Mouse (Mus musculus) yolk sac, embryonic 10.5 days (tissue): ENCODE measurements around the gene Pde4dip.

Experiments
- DNase-seq: peaks from one replicate; pipeline ENCODE4 v3.0.0-alpha.2; 2017; ENCODE audit warnings: low spot score

Gene Pde4dip

DNA sequence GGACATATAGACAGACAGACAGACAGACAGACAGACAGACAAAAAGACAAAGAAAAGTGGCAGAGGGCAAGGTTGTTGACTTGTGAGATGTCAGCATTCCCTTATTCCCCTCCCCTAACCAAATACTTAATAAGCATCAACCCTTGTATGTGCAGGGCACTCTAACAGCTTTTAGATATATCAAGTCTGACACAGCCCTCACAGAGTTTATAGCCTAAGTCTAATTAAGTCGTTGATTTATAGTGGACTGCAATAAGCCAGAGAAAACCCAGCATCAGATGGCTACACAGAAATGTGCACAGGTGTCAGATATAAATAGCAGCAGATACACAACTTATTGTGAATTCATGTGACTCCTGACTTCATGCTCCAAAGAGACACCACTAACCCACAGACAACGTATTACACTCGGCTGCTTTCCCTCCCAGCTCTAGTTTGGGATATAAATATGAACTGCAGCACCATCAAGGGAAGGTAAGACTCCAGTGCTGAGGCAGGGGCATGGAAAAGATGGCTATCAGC is 87.3 kb downstream of the Pde4dip start:
- DNase-seq = no peak

DNA sequence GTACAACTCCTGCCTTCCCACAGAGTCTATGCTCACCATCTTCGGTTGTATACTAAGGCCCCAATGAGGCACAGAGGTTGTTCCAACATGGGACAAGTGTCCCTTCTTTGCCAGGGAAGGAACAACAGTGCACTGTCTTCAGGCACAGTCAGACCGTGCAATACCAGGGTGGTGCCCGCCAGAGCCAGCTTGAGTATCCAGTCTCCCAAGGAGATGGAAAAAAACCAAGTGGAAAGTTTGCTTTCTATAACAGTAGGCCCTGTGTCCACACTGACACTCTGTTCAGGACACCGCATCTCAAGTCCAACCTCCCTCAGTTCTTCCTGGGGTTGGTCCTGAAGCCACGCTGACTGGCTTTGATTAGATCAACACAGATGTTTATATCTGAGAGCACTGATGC is 87.8 kb downstream of the Pde4dip start:
- no peak for DNase-seq

DNA sequence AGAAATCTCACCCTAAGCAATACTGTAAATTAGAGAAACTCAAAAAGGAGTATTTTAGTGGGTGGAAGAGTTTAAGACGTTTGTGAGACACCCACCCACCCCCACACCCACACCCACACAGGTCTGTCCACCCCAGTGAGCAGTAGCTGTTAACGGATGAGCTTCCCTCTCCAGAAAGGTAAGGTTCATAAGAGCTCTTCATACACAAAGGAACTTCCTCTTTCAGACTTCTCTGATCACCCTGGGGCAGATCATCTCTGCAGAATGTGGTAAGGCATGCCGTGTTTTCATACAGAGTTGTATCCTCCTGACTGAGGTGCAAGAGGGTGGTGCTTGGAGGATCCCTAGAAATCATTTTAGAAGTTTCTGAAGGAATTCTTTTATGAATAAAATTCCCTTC is 88.5 kb downstream of the Pde4dip start:
- no peak for DNase-seq

DNA sequence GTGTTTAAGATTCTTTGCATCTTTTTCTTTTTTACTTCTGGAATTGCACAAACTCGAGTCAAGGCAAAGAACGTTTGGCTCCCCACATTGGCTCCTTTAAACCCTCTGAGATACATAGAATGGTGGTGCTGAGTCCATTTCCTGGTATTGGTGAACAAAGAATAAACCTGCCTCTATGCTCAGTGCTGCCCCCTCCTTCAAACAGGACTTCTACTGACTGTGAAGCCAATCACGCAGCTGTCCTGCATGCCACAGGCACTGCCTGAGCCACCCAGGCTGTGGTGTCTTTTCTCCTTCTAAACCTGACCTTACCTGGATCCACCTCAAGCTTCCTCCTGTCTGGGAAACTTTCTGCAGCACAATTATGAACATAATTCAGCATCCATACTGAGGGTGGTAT is 89.2 kb downstream of the Pde4dip start:
- DNase-seq = no peak

DNA sequence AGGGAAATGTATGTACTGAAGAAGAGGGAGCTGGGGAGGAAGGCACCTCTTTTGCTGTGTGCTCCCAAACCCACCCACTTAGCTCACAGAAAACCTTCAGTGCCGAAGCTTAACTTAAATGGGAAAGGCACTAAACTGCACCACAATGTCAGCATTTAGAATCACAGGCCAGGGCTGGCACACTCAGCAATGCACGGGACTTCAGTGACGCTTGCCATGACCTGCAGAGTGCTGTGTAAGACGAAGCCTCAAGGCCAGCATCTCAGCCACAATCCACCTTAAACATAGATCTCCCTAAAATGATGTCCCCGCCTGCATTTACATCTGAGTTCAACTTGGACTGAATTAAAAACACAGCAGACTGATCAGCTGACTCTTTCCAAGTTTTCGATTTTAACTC is 91.1 kb downstream of the Pde4dip start:
- no peak for DNase-seq

DNA sequence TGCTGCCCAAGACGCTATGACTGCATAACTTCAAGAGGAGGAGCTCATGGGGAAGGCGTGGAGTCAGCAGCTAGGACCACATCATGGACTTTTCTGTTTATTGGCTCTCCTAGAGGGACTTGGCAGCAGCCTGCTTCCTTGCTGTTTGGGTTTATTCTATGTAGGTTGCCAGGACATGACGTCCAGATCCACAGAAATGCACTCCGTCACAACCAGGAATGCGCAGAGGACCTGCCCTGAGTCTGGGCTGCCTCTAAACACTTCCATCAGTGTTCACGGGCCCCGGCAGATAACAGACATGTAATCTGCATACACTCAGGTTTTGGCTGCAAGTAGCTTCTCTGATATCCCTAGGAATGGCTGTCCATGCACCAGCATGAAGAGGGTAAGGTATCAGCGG is 94.5 kb downstream of the Pde4dip start:
- no peak for DNase-seq

DNA sequence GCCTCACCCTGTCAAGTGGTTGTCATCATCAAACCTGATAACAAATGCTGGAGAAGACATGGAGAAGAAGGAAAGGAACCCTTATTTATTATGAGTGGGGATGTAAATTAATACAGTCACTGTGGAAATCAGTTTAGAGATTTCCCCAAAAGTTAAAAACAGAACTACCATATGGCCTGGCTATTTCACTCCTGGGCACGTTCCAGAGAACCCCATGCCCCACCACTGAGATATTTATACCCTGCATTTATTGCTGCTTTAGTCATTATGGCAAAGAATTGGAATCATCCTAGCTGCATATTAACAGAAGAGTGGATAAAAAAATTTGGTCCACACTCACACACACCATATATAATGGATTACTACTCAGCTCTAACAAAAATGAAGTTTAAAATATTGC is 98.4 kb downstream of the Pde4dip start:
- DNase-seq = no peak

DNA sequence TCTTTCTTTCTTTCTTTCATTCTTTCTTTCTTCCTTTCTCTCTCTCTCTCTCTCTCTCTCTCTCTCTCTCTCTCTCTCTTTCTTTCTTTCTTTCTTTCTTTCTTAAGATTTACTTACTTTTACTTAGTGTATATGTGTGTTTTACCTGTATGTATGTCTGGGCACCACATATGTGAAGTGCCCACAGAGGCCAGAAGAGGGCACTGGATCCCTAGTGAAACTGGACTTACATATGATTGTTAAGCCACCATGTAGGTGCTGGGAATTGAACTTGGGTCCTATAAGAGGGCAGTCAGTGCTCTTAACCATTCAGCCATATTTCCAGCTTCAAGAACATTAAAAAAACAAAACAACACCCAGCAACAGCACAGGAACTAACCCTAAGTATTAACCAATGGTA is 99.2 kb downstream of the Pde4dip start:
- no peak for DNase-seq

DNA sequence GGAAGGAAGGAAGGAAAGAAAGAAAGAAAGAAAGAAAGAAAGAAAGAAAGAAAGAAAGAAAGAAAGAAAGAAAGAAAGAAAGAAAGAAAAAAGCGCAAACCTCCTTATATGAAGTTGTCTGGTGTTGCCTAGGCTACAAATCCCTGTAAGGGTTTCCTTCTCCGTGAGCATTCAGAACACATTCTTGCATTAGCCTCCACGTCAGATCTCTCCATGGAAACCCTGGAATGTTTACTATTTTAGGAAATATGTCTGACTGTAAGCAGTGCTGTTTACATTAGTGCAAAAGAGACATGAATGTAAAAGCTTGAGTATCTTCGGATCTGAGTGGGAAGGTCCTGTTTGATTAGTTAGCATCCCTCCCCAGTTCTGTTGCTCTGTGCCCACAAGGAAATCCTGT is 112.3 kb downstream of the Pde4dip start:
- DNase-seq = no peak

DNA sequence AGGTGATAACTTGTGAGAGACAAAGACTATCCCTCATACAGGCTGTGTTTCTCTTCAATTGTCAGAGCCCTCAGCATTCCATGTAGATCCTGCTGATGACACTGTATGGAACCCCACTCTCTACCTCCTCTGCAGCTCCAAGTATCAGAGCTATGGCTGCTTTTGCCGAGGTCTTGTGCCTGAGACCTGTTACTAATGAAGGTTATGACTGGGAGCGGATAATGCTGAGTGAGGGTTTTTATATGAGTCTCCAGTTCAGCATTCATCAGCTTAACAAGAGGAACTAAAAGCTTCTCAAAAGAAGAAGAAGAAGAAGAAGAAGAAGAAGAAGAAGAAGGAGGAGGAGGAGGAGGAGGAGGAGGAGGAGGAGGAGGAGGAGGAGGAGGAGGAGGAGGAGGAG is 112.8 kb downstream of the Pde4dip start:
- no peak for DNase-seq

DNA sequence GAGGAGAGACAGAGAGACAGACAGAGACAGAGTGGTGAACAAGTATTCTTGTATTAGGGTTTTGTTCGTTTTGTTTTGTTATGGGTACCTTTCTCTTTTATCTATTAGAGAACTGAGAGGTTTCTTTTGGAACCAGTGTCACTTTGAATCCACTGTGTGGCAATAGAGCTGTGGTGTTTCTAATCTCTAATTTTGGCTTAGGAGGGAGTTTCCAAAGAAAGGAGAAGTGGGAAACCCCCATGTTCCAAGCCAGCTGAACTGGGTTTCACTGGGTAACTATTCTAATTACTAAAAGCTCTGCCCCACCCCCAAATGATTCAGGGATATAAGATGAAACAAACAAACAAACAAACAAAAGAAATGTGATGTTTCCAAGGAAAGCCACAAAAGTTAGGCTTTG is 113.6 kb downstream of the Pde4dip start:
- no peak for DNase-seq

DNA sequence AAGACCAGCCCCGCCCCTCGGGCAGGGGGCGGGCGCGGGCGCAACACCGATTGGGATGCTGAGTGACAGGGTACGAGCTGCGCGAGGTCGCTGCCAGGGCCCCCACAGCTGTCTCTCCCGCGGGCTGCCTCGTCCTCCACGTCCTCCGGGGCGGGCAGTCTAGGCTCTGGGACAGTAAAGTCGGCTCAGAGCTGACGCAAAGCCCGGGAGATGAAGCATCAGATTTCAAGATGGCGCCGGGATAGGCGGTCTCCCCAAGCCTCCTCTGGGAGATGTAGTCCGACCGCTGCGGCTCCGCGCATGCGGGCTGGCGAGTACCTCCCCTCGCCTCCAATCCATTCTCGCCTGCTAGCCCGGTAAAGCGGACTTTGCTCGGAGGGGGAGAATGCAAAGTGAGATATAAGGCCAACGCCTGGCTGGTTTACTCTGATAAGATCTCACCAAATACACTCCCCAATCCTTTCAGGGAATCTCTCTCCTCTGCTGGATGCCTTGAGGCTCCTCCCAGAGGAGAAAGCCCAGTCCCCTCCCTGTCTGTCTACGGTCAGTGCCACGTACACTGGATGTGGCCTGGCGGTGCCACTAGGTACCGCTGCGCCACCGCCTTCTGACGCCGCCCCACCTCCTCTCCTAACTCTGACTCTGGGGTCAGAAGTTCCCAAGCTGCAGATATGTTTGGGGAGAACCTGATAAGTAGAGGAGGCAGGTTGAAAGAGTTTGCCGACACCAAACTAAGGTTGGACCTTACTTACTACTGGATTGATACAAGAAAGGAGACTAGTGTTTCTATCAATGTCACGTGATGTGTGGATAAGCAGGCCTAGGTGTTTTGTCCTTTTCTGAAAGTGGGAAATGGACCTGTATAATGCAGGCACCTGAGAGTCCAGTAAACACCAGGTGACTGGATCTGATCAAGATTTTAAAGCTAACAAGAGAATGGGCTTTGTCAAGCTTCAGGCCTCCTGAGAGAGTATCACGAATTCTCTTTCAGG is 120.4 kb downstream of the Pde4dip start:
- peak; percentile 98 for DNase-seq

DNA sequence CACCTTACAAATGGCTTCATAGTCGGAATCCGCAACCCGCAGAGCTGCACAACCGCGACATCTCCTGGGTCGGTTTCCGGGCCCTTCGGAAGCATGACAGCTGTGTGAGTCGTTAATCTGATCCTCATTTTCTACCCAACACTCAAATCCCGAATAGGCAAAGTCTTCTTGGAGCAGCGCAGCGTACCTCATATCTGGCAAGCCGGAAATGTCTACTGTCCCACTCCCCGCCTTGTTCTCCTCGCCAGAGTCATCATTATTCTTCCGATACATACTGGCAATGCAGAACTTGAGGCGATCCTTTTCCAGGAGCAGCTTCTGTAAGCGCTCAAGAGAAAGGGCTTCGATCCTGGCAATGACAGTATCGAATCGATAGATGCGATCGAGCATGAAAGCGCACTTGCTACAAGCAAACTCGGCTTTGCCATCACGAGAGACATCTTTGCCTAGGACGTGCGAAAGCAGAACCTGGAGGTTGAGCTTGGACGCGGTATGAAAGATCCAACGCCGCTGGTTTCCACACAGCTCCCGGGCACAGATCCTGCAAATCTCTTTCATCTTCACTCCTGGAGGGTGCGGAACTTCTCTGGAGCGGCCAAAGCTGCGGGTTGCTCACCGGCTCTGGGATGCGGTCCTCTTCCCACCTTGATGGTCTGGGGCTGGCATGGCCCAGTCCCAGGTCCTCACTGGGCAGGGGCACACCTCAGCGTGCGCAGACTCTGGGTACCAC is 121.3 kb downstream of the Pde4dip start:
- DNase-seq = no peak

DNA sequence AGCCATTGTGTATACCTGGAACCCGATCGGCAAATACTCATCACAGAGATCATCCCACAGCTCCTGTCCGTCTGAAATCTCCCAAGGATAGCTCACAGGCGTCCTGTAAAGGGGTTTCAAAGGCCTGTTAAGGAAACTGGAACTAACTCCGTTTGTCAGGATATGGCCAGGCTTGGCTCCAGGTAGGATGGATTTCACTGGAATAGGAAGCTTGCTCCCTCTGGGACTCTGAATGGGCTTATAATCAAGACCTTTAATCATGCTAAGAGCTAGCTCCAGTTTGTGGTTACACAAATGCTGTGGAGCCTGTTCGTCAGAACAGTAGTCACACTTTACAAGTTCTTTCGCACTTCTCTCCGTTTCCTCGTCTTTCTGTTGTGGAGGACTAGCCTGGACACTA is 122.0 kb downstream of the Pde4dip start:
- DNase-seq = no peak

DNA sequence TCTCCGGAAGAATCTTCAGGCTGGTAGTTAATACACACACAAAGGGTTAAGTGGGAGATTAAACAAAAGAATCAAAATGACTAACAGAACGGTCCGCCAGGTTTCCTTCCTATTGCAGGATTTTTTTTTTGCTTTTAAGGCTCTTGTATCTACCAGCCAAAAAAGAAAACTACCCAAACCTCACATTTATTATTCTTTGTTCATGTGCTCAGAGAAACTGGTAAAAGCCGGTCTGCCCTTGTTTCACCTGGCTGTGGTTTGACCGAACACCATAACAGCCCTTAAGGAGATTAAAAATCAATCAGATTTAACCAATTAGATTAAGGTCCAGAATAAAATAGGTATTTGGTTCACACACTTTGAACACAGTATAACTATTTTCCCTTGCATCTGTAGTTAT is 124.4 kb downstream of the Pde4dip start:
- no peak for DNase-seq

DNA sequence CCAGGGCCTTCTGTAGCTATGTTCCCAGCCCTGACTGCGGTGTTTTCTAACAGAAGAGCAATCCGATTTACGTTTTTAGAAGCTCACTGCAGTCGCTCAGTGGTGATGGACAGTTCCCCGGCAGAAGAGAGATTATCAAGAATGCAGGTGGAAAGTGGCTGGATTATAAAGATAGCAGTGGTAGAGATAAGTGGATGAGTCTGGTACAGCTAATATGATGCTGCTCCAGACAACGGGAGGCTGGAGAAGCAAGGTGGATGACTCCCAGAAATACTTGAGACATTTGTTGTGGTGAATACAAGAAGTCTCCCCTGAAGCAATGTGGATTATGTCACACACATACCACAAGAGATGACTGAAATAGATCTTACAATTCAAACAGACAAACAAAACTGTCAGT is 126.6 kb downstream of the Pde4dip start:
- DNase-seq = no peak

DNA sequence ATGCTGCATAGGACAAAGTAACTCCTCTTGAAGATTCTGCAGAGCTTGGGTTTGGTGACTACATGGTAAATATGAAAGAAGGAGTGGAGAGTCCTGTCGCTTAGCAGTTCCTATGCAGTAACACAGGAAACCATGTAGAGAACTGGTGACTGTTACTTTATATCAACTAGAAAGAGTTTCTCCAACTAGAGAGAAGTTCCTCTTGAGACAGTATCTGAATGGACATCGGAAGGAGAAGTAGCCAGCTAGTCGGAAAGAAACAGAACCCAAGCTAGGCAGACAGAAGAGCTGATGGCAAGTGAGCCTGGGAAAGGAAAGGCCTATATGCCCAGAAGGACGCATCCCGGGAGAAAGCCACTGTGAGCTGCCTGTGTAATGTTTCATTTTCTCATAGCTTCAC is 127.3 kb downstream of the Pde4dip start:
- no peak for DNase-seq

DNA sequence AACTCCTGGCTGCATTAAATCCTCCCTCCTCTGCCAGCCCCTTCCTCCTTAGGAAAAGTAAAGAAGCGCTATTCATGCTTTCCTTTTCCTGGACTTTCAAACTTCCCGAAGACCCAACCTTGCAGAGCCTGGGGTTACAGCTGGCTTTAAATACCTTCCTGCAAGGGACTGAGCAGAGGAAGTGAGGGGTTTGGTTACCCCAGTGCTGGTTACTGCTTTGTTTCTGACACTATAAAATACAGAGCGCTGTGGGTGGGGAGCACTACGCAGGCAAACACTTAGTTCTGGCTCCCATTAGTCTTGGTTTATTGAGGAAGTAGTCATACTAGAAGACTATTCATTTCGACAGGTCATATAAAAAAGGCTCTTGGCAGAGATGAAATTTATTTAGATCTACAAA is 128.7 kb downstream of the Pde4dip start:
- DNase-seq = no peak

DNA sequence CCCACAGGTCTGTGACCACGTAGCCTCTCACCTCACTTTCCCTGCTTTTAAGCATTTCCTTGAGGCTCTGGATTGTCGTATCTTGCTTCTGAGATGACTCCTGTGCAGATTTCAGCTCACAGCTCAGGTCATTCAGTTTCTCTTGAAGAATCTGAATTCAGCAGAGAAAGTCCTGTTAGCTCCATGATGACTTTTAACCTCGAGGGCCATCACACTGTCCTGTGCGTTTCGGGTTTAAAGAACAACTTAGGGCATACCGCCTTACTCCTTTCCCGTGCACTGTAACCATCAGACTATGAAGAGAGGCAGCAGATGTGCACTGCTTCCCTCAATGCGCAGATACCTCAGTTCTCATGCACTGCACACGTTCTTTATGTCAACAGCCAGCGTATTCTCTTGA is 131.0 kb downstream of the Pde4dip start:
- no peak for DNase-seq

DNA sequence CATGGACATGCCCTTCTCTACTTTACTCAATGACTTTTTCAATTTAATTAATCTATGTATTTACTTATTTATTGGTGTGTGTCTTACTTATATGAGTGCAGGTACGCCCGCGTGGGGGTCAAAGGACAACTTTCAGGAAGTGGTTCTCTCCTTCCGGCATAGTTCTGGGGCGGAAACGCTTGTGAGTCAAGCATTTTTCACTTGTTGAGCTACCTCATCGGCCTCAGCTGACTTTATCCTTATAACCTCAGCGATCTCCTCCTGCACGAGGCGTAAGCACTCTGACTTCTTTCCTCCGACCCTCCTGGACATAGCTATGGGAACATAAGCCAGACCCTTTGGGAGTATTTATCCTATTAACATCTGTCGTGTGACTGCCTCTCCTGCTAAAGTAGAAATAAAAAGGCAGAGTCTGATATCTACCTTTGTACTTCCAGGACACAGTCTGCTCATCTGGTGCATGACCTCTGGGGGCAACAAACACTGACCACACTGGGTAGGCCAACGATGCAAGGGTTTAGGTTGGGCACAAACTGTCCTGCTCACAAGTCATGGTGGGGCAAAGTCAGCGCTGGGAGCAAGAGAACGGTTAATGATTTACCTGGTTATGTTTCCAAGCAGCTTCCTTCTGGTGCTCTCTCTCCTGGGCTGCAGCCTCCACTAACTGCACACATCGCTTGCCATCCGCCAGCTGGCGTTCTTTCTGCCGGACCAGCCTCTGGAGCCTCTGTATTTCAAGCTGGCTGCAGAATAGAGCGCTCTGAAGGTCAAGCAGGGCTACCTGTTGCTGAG is 132.0 kb downstream of the Pde4dip start:
- DNase-seq = peak; percentile 83

DNA sequence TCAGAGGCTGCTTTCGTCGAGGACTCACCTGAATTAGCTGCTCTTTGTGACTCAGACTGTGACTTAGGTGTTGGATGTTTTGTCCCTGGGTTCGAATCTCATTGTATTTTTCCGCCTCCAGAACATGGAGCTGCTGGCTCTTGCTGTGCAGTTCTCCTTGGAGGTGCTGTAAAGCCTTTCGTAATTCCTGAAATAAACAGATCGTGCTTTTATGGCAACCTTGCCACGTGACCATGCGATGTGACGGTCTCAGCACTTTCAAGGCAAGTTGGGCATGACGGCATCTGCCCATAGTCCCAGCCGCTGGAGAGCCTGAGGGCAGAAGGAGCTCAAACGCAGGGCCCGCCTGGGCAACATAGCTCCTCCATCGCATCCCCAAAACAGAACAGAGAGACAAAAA is 133.1 kb downstream of the Pde4dip start:
- no peak for DNase-seq

DNA sequence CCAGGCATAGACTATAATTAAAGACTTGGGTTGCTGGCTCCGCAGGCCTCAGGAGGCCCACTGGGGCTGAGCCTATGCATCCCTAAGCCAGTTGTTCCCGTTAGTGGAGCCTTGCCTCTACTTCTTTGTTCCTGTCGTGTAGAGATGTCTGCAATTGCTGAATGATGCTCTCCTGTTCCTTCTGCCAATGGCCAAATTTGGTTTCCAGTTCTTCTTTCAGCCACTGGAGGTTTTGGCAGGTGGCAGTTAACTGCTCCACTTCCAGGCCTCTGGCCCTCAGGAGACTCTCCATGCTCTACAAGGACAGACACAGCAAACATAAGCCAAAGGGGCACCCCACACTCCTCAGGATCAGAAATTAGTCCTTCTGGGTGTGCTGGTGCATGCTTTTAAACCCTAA is 135.6 kb downstream of the Pde4dip start:
- no peak for DNase-seq
